Mouse (Mus musculus) cortical plate, adult 2 months (tissue): ENCODE measurements around the gene 9230102O04Rik.

Source experiments
- CTCF ChIP-seq: fragments of 200-500 bp; IDR thresholded peaks from 2 replicates; pipeline ENCODE4 v1.5.1; 2011; ENCODE audit warnings: mild to moderate bottlenecking, control low read depth, low read length; ENCODE audit not compliant: insufficient read depth; ENCODE audit errors: extremely low read depth
- POLR2A ChIP-seq: fragments of 200-500 bp; IDR thresholded peaks from 2 replicates; pipeline ENCODE4 v1.6.1; 2011; ENCODE audit warnings: mild to moderate bottlenecking, low read length, control low read depth; ENCODE audit not compliant: insufficient read depth; ENCODE audit errors: extremely low read depth

- TF ChIP-seq CTCF (no peak), POLR2A (no peak)
These were observed 11.3 kb downstream of the 9230102O04Rik start for GRCm38 (mm10) chr2:9877966-9878563.
